Mouse (Mus musculus) bone marrow macrophage, adult 2 months (primary cell): ENCODE data around the gene Card14.

ENCODE experiments used
- CTCF ChIP-seq: IDR thresholded peaks from 2 replicates; pipeline ENCODE4 v1.5.1; 2012; ENCODE audit warnings: low read depth, mild to moderate bottlenecking, low read length, moderate library complexity
- POLR2A ChIP-seq: IDR thresholded peaks from 2 replicates; pipeline ENCODE4 v1.6.1; 2012; ENCODE audit warnings: mild to moderate bottlenecking, low read depth, low read length, borderline replicate concordance

DNA sequence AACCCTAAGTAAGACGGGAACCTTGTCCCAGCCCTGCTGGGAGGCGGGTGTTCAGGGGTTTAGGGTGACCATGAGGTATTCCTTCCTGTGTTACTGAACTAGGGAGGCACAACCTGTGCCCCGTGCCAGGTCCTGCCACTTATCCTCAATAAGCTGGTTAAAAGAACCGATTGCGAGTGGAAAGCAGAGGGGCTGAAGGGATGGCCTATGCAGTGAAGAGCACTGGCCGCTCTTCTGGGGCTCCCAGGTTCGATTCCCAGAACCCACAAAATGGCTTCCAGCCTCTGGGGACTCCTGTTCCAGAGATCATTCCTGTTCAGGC lies 85.9 kb downstream of the Card14 start:
- TF ChIP-seq CTCF (no peak), POLR2A (no peak)
